In genomic region chr6:119332111-119332510, GRCm38 (mm10) we compare ENCODE assay signal across 18 mouse cellular contexts. TPM values are rescaled to one million over a fixed set of nuclear protein-coding genes. Genes with fewer than 3 reads are reported as not detected.
A peak's percentile ranks its signal among the peaks of the same experiment; 100 is the strongest.
DNase-seq lines count a peak whose midpoint lies in the region; ATAC-seq and TF ChIP-seq lines count a peak whose summit lies in the region.
"Had no signal": no experiment of that assay in that cellular context is flagged by ENCODE, and none has a peak within 500 bp of the region (broad histone marks: within the 10 kb centered on the region; RNA-seq: fewer than 3 reads in every experiment).

No protein-coding gene starts in this region.

- intact Hi-C loops in heart, postnatal 36 days (cut with DNase I): no loop called here

- no peaks in the 10 kb centered on the region for H3K9me3 ChIP-seq in intestine, embryonic 15.5 days
- H3K9me3 ChIP-seq in intestine, postnatal 0 days (ENCODE audit: control insufficient read depth): no peaks in the 10 kb centered on the region
- H3K9me3 ChIP-seq: embryonic facial prominence, embryonic 12.5 days; stomach, embryonic 15.5 days had no signal

- H3K36me3 ChIP-seq in intestine, embryonic 15.5 days: no peaks in the 10 kb centered on the region
- H3K36me3 ChIP-seq in intestine, postnatal 0 days (ENCODE audit: control insufficient read depth, insufficient read depth): no peaks in the 10 kb centered on the region
- H3K36me3 ChIP-seq: embryonic facial prominence, embryonic 12.5 days; stomach, embryonic 15.5 days had no signal

- no peak overlapping the region for H3K9ac ChIP-seq in intestine, embryonic 15.5 days
- no peak overlapping the region for H3K9ac ChIP-seq in intestine, postnatal 0 days (ENCODE audit: low read depth, low read length)
- H3K9ac ChIP-seq: embryonic facial prominence, embryonic 12.5 days; forebrain, postnatal 0 days; stomach, embryonic 15.5 days had no signal

- 11% methylated on average over 1 of the region's 1 CpGs for WGBS in intestine, embryonic 15.5 days
- WGBS in intestine, postnatal 0 days: 18% methylated on average over 1 of the region's 1 CpGs

- peak; percentile 54 for DNase-seq in A20 (ENCODE audit: low read depth, low spot score)
- peak; percentile 37 for DNase-seq in brain, embryonic 14.5 days (ENCODE audit: low read depth)
- DNase-seq in lung, postnatal 25 days (ENCODE audit: low spot score): peak; percentile 36
- no peak for DNase-seq in gastrocnemius, postnatal 4 days (ENCODE audit: low spot score in 2 of 2)
- no peak for DNase-seq in heart, postnatal 36 days
- DNase-seq: cerebellum, adult 11 months; cerebellum, postnatal 25 days; forebrain, postnatal 0 days; gastrocnemius, adult 2 months; spleen, adult 18-20 months had no signal

- no peak for TF ChIP-seq POLR2A in brain, embryonic 14.5 days (IDR thresholded peaks at IDR 0.05; ENCODE audit: borderline replicate concordance, extremely low read depth, insufficient read depth, insufficient read length, poor library complexity, severe bottlenecking)

- no peak for TF ChIP-seq CTCF in intestine, postnatal 0 days (IDR thresholded peaks at IDR 0.05; ENCODE audit: low read depth)
- TF ChIP-seq CTCF in brain, embryonic 14.5 days (IDR thresholded peaks at IDR 0.05; ENCODE audit: borderline replicate concordance, extremely low read depth, insufficient read depth, insufficient read length): no peak

- peaks cover 46% of the 10 kb centered on the region for H3K27me3 ChIP-seq in intestine, embryonic 15.5 days (replicated peaks)
- H3K27me3 ChIP-seq in intestine, postnatal 0 days (replicated peaks; ENCODE audit: control insufficient read depth, insufficient read depth, low read length): peaks cover 40% of the 10 kb centered on the region

- no peak overlapping the region for H3K27ac ChIP-seq in intestine, embryonic 15.5 days
- no peak overlapping the region for H3K27ac ChIP-seq in intestine, postnatal 0 days (ENCODE audit: low read depth, low read length)
- H3K27ac ChIP-seq: embryonic facial prominence, embryonic 12.5 days; gastrocnemius, adult 2 months; stomach, embryonic 15.5 days had no signal

- no peak overlapping the region for H3K4me3 ChIP-seq in intestine, embryonic 15.5 days (replicated peaks)
- H3K4me3 ChIP-seq in intestine, postnatal 0 days (ENCODE audit: low read depth, low read length): no peak overlapping the region
- H3K4me3 ChIP-seq: embryonic facial prominence, embryonic 12.5 days; gastrocnemius, adult 2 months; left cerebral cortex, adult 2 months; stomach, embryonic 15.5 days had no signal

- H3K4me1 ChIP-seq in intestine, embryonic 15.5 days (replicated peaks): peaks cover 11% of the 10 kb centered on the region
- no peaks in the 10 kb centered on the region for H3K4me1 ChIP-seq in intestine, postnatal 0 days (replicated peaks; ENCODE audit: control insufficient read depth, insufficient read depth, low read length)

- peak; percentile 63; the same call in 1 of the 2 replicates for ATAC-seq in intestine, embryonic 15.5 days
- ATAC-seq in intestine, postnatal 0 days: no peak
- no peak for ATAC-seq in erythroid progenitor cell, adult 5-6 weeks (replicated peaks; ENCODE audit: low FRiP score, poor library complexity, severe bottlenecking)
- ATAC-seq: forebrain, postnatal 0 days had no signal

- H3K4me2 ChIP-seq in intestine, embryonic 15.5 days (replicated peaks): no peak overlapping the region
- H3K4me2 ChIP-seq in intestine, postnatal 0 days (replicated peaks; ENCODE audit: low read depth): no peak overlapping the region
- H3K4me2 ChIP-seq: embryonic facial prominence, embryonic 12.5 days; stomach, embryonic 15.5 days had no signal

RNA-seq across cellular contexts. Expression of gene Lrtm2, which starts 1.5 kb away (rescaled TPM):
- 0.29 and 0.49 TPM in 2 replicates for polyA plus RNA-seq in intestine, embryonic 15.5 days (2015; fragmentation: Nextera tagmentation; extraction: Ambion mirVana)
- 0.04 TPM in 2 replicates for polyA plus RNA-seq in intestine, postnatal 0 days (2015; fragmentation: Nextera tagmentation; extraction: Ambion mirVana)
- 9.6 and 12.9 TPM in 2 replicates for polyA plus RNA-seq in brain, embryonic 14.5 days (2012; rRNA removed)
- not detected in 2 replicates for total RNA-seq in erythroid progenitor cell, adult 5-6 weeks (2015; ENCODE audit: low replicate concordance)
- 0.08 TPM in 1 of 2 replicates, not detected in the other for total RNA-seq in erythroid progenitor cell, adult 5-6 weeks (2017; ENCODE audit: low replicate concordance)
- total RNA-seq in gastrocnemius, postnatal 4 days (2021): under 1 TPM; 0.59 to 0.98 TPM
- total RNA-seq in heart, postnatal 36 days (2021): under 1 TPM; 0.08 to 0.25 TPM
- total RNA-seq: CH12.LX had no signal
- polyA plus RNA-seq: liver, embryonic 16.5 days had no signal

Comparison
In these comparisons a context has a peak if more than half of its experiments do, and no peak if none do; other contexts are left out.
1. DNase-seq: peak in A20 (single experiment), brain, embryonic 14.5 days (single experiment) and lung, postnatal 25 days (single experiment); none in gastrocnemius, postnatal 4 days (0 of 2) and heart, postnatal 36 days (0 of 2).